Mouse (Mus musculus) heart, adult 18-20 months (tissue): Measurements from ENCODE around the gene C2cd3. TPM values are rescaled to one million over a fixed set of nuclear protein-coding genes. Genes with fewer than 3 reads are reported as not detected.
A peak's percentile ranks its signal among the peaks of the same experiment; 100 is the strongest.

ENCODE experiments used
- DNase-seq, 2 experiments: peaks; one replicate each; pipeline ENCODE4 v3.0.0; 2021 to 2022; ENCODE audit warnings: mixed read lengths in 1 of 2
- total RNA-seq, 2 experiments: library from RNA; stranded (reverse); gene quantifications; 2 replicates each; pipeline ENCODE4 v1.2.3; 2021

C2cd3 gene
- total RNA-seq, 2 experiments from 2014 or later = 7.4 to 10.6 TPM

GRCm38 (mm10) chr7:100402715-100403114 is 30.7 kb downstream of the C2cd3 start:
- no peak for DNase-seq

GRCm38 (mm10) chr7:100407677-100408076 is 35.6 kb downstream of the C2cd3 start:
- no peak for DNase-seq

GRCm38 (mm10) chr7:100408684-100409083 is 36.7 kb downstream of the C2cd3 start:
- DNase-seq = no peak

- no peak for DNase-seq
These were observed 53.8 kb downstream of the C2cd3 start for GRCm38 (mm10) chr7:100425795-100426194.

- DNase-seq = peak; percentile 78 to 82
These were observed 57.1 kb downstream of the C2cd3 start for GRCm38 (mm10) chr7:100429102-100429501.

- DNase-seq = peak; percentile 19 to 67
These were observed 57.9 kb downstream of the C2cd3 start for GRCm38 (mm10) chr7:100429911-100430310.

- DNase-seq = peak; percentile 72 to 83
These were observed 59.1 kb downstream of the C2cd3 start for GRCm38 (mm10) chr7:100431103-100431502.

- no peak for DNase-seq
These were observed 61.3 kb downstream of the C2cd3 start for GRCm38 (mm10) chr7:100433295-100433694.

- DNase-seq = no peak
These were observed 71.7 kb downstream of the C2cd3 start for GRCm38 (mm10) chr7:100443728-100444127.

GRCm38 (mm10) chr7:100446271-100446670 is 74.2 kb downstream of the C2cd3 start:
- DNase-seq = no peak

GRCm38 (mm10) chr7:100448530-100448929 is 76.5 kb downstream of the C2cd3 start:
- DNase-seq = no peak

GRCm38 (mm10) chr7:100448985-100449384 is 77.0 kb downstream of the C2cd3 start:
- DNase-seq = no peak

GRCm38 (mm10) chr7:100458153-100458552 is 86.1 kb downstream of the C2cd3 start:
- peak in 1 of 2 experiments; percentile 44 for DNase-seq

GRCm38 (mm10) chr7:100459862-100460261 is 87.8 kb downstream of the C2cd3 start:
- peak in 1 of 2 experiments; percentile 48 for DNase-seq

- peak; percentile 84 to 92 for DNase-seq
These were observed 89.7 kb downstream of the C2cd3 start for GRCm38 (mm10) chr7:100461621-100462151.

- no peak for DNase-seq
These were observed 91.2 kb downstream of the C2cd3 start for GRCm38 (mm10) chr7:100463194-100463593.

- DNase-seq = no peak
These were observed 91.7 kb downstream of the C2cd3 start for GRCm38 (mm10) chr7:100463757-100464156.

- DNase-seq = no peak
These were observed 92.2 kb downstream of the C2cd3 start for GRCm38 (mm10) chr7:100464248-100464647.

GRCm38 (mm10) chr7:100465248-100465647 is 93.2 kb downstream of the C2cd3 start:
- peak in 1 of 2 experiments; percentile 48 for DNase-seq

GRCm38 (mm10) chr7:100465656-100466309 is 93.8 kb downstream of the C2cd3 start:
- DNase-seq = peak; percentile 94 to 95

- no peak for DNase-seq
These were observed 94.9 kb downstream of the C2cd3 start for GRCm38 (mm10) chr7:100466781-100467510.

- no peak for DNase-seq
These were observed 96.7 kb downstream of the C2cd3 start for GRCm38 (mm10) chr7:100468761-100469160.

- no peak for DNase-seq
These were observed 97.5 kb downstream of the C2cd3 start for GRCm38 (mm10) chr7:100469502-100469901.
